Mouse (Mus musculus) heart, adult 2 months (tissue): ENCODE measurements around the gene Col16a1. TPM values are rescaled to one million over a fixed set of nuclear protein-coding genes. Genes with fewer than 3 reads are reported as not detected.

ENCODE experiments used
- DNase-seq, 2 experiments: peaks; one replicate each; pipeline ENCODE4 v3.0.0; 2021
- H3K27ac ChIP-seq: fragments of 200-600 bp; 2 replicates; pipeline ENCODE4 v1.8.1; 2022
- H3K27me3 ChIP-seq: fragments of 200-500 bp; 2 replicates; pipeline ENCODE4 v1.6.1; 2012; ENCODE audit warnings: mild to moderate bottlenecking, low read length, inconsistent platforms, mixed read lengths; ENCODE audit not compliant: control insufficient read depth, insufficient read depth
- H3K36me3 ChIP-seq: fragments of 200-500 bp; 2 replicates; pipeline ENCODE4 v1.6.1; 2012; ENCODE audit warnings: low read length, inconsistent platforms; ENCODE audit not compliant: control insufficient read depth, insufficient read depth
- H3K4me1 ChIP-seq: fragments of 200-500 bp; 2 replicates; pipeline ENCODE4 v1.6.1; 2011; ENCODE audit warnings: low read length; ENCODE audit not compliant: control insufficient read depth, insufficient read depth
- H3K4me3 ChIP-seq: fragments of 200-600 bp; 2 replicates; pipeline ENCODE4 v1.8.1; 2022
- H3K79me2 ChIP-seq: fragments of 200-500 bp; replicated peaks from 2 replicates; pipeline ENCODE4 v1.6.1; 2012; ENCODE audit warnings: mild to moderate bottlenecking, inconsistent platforms, low read length, moderate library complexity, mixed read lengths; ENCODE audit not compliant: control insufficient read depth, insufficient read depth
- H3K9ac ChIP-seq: fragments of 200-500 bp; 2 replicates; pipeline ENCODE4 v1.6.1; 2012; ENCODE audit warnings: low read depth, mild to moderate bottlenecking, control low read depth, inconsistent platforms, low read length, mixed read lengths
- CTCF ChIP-seq: fragments of 200-600 bp; IDR thresholded peaks from 2 replicates; pipeline ENCODE4 v1.8.1; 2022; ENCODE audit warnings: antibody characterized with exemption, mild to moderate bottlenecking, moderate library complexity
- EP300 ChIP-seq: fragments of 200-500 bp; IDR thresholded peaks from 2 replicates; pipeline ENCODE4 v1.6.1; 2011; ENCODE audit warnings: low read depth, low read length, control low read depth; ENCODE audit not compliant: insufficient read depth
- POLR2A ChIP-seq: fragments of 200-500 bp; IDR thresholded peaks from 2 replicates; pipeline ENCODE4 v1.6.1; 2011; ENCODE audit warnings: mild to moderate bottlenecking, low read depth, low read length, control low read depth; ENCODE audit not compliant: insufficient read depth
- WGBS: fragments of 180-500 bp; shearing (Covaris S2); methylation state at CpG from one replicate; pipeline ENCODE4 v1.1.7; 2018; 5-methylcytosine and 5-hydroxymethylcytosine counted together
- intact Hi-C: fragments of 180-260 bp; cut with DNase I; formaldehyde crosslinking; loops from one replicate; pipeline ENCODE4 v1.15.1; 2025
- polyA plus RNA-seq: library from polyadenylated mRNA; depleted of rRNA; stranded (reverse); fragments of >200 nt; gene quantifications from 2 replicates; pipeline ENCODE4 v1.2.3, GENCODE M21; 2012
- total RNA-seq, 2 experiments: library from RNA; stranded (reverse); gene quantifications; 2 replicates each; pipeline ENCODE4 v1.2.3; 2021

Gene Col16a1
- total and polyA plus RNA-seq, 3 experiments: 5.0 to 8.4 (median 5.5) TPM

DNA sequence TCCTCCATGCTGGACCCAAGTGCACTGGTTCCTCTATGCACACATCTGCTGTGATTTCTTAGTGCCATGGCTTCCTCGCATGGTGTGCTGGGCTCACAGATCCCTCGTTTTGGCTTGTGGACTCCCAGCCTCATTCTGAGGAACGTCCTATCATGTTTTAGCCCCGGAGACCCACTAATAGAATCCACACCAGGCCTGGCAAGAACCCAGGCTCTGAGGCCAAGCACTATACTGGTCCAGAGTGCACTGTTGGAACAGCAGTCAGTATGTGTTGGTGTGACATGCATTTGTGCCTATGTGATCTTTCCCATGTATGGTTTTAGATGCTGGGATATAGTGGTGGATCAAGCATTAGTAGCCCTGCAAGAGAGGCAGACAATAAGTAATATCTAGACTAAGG, 25.7 kb downstream of the Col16a1 start:
- Histone ChIP-seq H3K36me3 (no peaks in the 10 kb centered on the region), H3K4me1 (no peaks in the 10 kb centered on the region), H3K27me3 (no peaks in the 10 kb centered on the region), H3K4me3 (no peak overlapping the region), H3K9ac (no peak overlapping the region), H3K79me2 (no peaks in the 10 kb centered on the region), H3K27ac (no peak overlapping the region)
- intact Hi-C loops: no loop called here
- no peak for TF ChIP-seq CTCF
- no peak for TF ChIP-seq POLR2A
- TF ChIP-seq EP300: no peak
- 78% methylated on average over 4 of the region's 4 CpGs for WGBS
- DNase-seq: no peak

DNA sequence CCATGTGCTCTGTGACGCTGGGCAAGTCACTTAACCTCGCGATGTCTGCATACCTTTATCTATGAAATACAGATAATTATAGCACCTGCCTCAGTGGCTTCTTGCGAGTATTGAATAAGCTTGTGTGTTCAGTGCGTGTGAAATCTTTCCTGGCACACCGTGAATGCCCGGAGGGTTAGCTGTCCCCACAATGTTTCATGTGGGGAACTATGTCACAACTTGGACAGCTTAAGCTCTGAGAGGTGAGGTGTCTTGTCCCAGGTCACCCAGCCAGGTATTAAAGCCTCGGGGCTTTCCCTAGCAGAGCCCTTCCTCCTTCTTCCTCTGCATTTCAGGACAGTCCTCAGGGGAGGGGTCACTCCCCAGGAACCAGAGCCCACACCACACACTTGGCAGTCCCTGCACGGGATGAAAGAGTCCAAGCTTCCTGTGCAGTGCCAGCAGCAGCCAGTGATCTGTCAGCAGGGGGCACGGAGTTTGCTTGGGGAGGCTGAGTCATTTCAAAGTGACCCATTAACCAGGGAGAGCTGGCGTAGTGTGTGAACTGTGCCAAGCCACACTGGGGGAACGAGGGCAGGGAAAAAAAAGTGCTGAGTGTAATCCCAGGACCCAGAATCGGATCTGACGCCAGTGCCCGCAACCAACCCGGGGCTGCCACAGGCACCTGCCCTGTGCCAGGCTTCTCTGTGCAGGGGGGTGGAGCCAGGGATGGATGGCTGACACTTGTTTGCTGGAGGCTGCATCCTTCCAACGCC, 27.3 kb downstream of the Col16a1 start:
- intact Hi-C loops: no loop called here
- DNase-seq: peak in 1 of 2 experiments; percentile 34
- Histone ChIP-seq H3K36me3 (no peaks in the 10 kb centered on the region), H3K27ac (no peak overlapping the region), H3K4me3 (no peak overlapping the region), H3K27me3 (no peaks in the 10 kb centered on the region), H3K4me1 (no peaks in the 10 kb centered on the region), H3K9ac (no peak overlapping the region), H3K79me2 (no peaks in the 10 kb centered on the region)
- WGBS: 51% methylated on average over 17 of the region's 17 CpGs
- TF ChIP-seq EP300: no peak
- TF ChIP-seq CTCF: no peak
- TF ChIP-seq POLR2A: no peak

DNA sequence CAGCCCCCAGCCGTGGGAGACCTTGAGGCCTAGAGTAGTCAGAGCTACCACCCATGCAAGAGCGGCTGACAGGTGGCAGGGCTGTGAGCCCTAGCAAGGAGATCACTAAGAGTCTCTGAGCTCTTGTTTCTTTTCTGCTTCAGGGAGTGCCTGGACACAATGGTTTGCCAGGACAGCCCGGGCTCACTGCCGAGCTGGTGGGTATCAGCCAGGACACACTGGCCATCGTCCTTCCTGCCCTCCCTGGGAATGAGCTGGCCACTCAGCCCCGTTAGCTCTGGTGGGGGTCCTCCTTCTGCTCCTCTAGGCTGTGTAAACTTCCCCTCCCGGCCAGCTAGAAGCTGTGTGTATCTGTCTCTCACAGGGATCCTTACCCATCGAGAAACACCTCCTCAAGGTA, 29.2 kb downstream of the Col16a1 start:
- Histone ChIP-seq H3K36me3 (no peaks in the 10 kb centered on the region), H3K79me2 (no peaks in the 10 kb centered on the region), H3K27me3 (no peaks in the 10 kb centered on the region), H3K4me1 (no peaks in the 10 kb centered on the region), H3K9ac (no peak overlapping the region), H3K27ac (no peak overlapping the region), H3K4me3 (no peak overlapping the region)
- TF ChIP-seq POLR2A (no peak), CTCF (no peak), EP300 (no peak)
- WGBS: 63% methylated on average over 8 of the region's 8 CpGs
- peak in 1 of 2 experiments; percentile 30 for DNase-seq
- intact Hi-C loops: no loop called here

DNA sequence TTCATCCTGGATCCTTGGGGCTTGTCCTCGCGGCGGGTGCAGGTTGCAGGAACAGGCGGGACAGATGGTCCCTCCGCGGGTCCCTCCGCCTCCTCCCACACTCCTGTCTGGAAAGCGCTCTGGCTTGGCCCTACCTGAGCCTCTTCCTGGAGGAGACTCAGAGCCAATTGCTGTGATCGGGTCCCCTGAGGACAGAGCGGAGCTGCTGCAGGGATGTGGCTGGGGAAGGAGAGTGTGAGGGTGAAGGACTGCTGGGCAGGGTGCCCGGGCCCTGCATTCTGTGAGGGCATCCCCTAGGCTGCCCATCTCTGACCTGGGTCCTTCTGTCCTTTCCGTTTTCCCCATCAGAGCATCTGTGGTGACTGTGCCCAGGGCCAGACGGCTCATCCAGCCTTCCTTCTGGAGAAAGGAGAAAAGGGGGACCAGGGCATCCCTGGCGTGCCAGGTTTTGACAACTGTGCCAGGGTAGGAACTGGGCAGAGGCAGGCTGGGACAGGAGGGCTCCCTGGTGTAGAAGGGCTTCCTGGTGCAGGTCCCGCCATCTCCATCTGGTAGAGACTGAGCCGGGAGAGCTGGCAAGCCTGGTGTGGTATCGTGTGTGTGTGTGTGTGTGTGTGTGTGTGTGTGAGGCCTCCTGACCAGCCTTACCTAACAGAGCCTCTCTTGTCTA, 31.3 kb downstream of the Col16a1 start:
- Histone ChIP-seq H3K27me3 (no peaks in the 10 kb centered on the region), H3K9ac (no peak overlapping the region)
- WGBS: 59% methylated on average over 17 of the region's 17 CpGs

DNA sequence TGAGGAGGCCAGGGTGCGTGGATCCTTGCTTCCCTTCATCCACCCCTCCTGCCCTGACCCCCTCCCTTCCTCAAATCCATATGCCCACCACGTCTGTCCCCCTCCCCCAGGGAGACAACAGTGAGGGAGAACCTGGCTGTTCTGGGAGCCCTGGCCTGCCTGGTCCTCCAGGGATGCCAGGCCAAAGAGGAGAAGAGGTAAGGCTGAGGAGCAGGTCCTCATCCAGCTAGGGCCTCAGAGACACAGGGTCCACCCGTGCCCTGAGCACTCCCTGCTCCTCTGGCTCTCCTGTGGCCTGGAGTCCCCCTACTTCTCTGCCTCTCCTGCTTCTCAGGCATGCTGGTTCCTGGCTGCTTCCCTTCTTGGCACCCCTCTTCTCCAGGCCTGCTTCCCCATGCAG, 31.9 kb downstream of the Col16a1 start:
- H3K79me2 ChIP-seq: no peaks in the 10 kb centered on the region
- no peak overlapping the region for H3K4me3 ChIP-seq
- 64% methylated on average over 3 of the region's 3 CpGs for WGBS
- H3K27me3 ChIP-seq: no peaks in the 10 kb centered on the region
- H3K4me1 ChIP-seq: no peaks in the 10 kb centered on the region
- no peak overlapping the region for H3K27ac ChIP-seq
- no peaks in the 10 kb centered on the region for H3K36me3 ChIP-seq
- intact Hi-C loops: no loop called here
- TF ChIP-seq EP300: no peak
- no peak for TF ChIP-seq POLR2A
- no peak for TF ChIP-seq CTCF
- DNase-seq: no peak
- H3K9ac ChIP-seq: no peak overlapping the region

More for the DNA sequence above, 31.3 kb downstream of the Col16a1 start:
- TF ChIP-seq CTCF (no peak), POLR2A (no peak), EP300 (no peak)
- H3K4me3 ChIP-seq: no peak overlapping the region
- DNase-seq: no peak
- no peaks in the 10 kb centered on the region for H3K79me2 ChIP-seq
- no peak overlapping the region for H3K27ac ChIP-seq
- no peaks in the 10 kb centered on the region for H3K4me1 ChIP-seq
- H3K36me3 ChIP-seq: no peaks in the 10 kb centered on the region
- intact Hi-C loops: no loop called here
